Mouse (Mus musculus) hindbrain, embryonic 14.5 days (tissue): Measurements from ENCODE around the gene Slmap. TPM values are rescaled to one million over a fixed set of nuclear protein-coding genes. Genes with fewer than 3 reads are reported as not detected.
"Not testable (repeated sequence)": the region's sequence is repeated elsewhere in the genome, so short reads cannot be mapped to it uniquely, and the experiment has no call there.

ENCODE experiments used
- ATAC-seq: fragments of 200-750 bp; cut with Nextera tagmentation; 2 replicates; pipeline ENCODE4 v1.8.0; 2017; ENCODE audit warnings: moderate number of reproducible peaks, mild to moderate bottlenecking, moderate TSS enrichment, moderate library complexity; ENCODE audit not compliant: low FRiP score
- DNase-seq: peaks from one replicate; pipeline ENCODE4 v3.0.0-alpha.2; 2015; ENCODE audit warnings: low spot score
- H3K27ac ChIP-seq: fragments of 300-500 bp; sonication (generic); 2 replicates; pipeline ENCODE4 v1.5.1; 2014; ENCODE audit warnings: mild to moderate bottlenecking, moderate library complexity
- H3K27me3 ChIP-seq: fragments of 300-500 bp; sonication (generic); 2 replicates; pipeline ENCODE4 v1.6.1; 2014; ENCODE audit warnings: mild to moderate bottlenecking, low read length, mixed read lengths; ENCODE audit not compliant: control insufficient read depth, insufficient read depth
- H3K36me3 ChIP-seq: fragments of 300-500 bp; sonication (generic); replicated peaks from 2 replicates; pipeline ENCODE4 v1.6.1; 2014; ENCODE audit not compliant: control insufficient read depth, insufficient read depth
- H3K4me1 ChIP-seq: fragments of 300-500 bp; sonication (generic); replicated peaks from 2 replicates; pipeline ENCODE4 v1.6.1; 2014; ENCODE audit warnings: antibody characterized with exemption, low read length, mixed read lengths; ENCODE audit not compliant: control insufficient read depth, insufficient read depth
- H3K4me2 ChIP-seq: fragments of 300-500 bp; sonication (generic); replicated peaks from 2 replicates; pipeline ENCODE4 v1.6.1; 2014; ENCODE audit warnings: mild to moderate bottlenecking, moderate library complexity
- H3K4me3 ChIP-seq: fragments of 300-500 bp; sonication (generic); replicated peaks from 2 replicates; pipeline ENCODE4 v1.5.1; 2014; ENCODE audit warnings: mild to moderate bottlenecking, low read length
- H3K9ac ChIP-seq: fragments of 300-500 bp; sonication (generic); 2 replicates; pipeline ENCODE4 v1.6.1; 2014
- H3K9me3 ChIP-seq: fragments of 300-500 bp; sonication (generic); 2 replicates; pipeline ENCODE4 v1.6.1; 2016; ENCODE audit warnings: low read length; ENCODE audit not compliant: control insufficient read depth
- WGBS: fragments of 180-500 bp; shearing (Covaris S2); extraction: QIAGEN DNeasy Blood & Tissue Kit; methylation state at CpG from one replicate; pipeline ENCODE4 v1.1.7; 2014; 5-methylcytosine and 5-hydroxymethylcytosine counted together
- polyA plus RNA-seq: library from polyadenylated mRNA; unstranded; fragments of >200 nt; fragmentation: Nextera tagmentation; extraction: Ambion mirVana; gene quantifications from 2 replicates; pipeline ENCODE4 v1.2.1, GENCODE M21; 2014

Gene Slmap
- polyA plus RNA-seq, 1 experiment from 2014 or later: 19.6 TPM

- Histone ChIP-seq H3K4me2 (no peak overlapping the region), H3K27ac (no peak overlapping the region), H3K9me3 (no peaks in the 10 kb centered on the region), H3K36me3 (no peaks in the 10 kb centered on the region), H3K4me3 (no peak overlapping the region), H3K4me1 (no peaks in the 10 kb centered on the region), H3K27me3 (no peaks in the 10 kb centered on the region), H3K9ac (no peak overlapping the region)
- DNase-seq (no peak), ATAC-seq (no peak)
- 93% methylated on average over 4 of the region's 4 CpGs for WGBS
These were observed 14.9 kb downstream of the Slmap start for GRCm38 (mm10) chr14:26519831-26520230.

GRCm38 (mm10) chr14:26517843-26518242 lies 16.9 kb downstream of the Slmap start:
- ATAC-seq: no peak
- no peaks in the 10 kb centered on the region for H3K27me3 ChIP-seq
- H3K4me1 ChIP-seq: no peaks in the 10 kb centered on the region
- H3K4me3 ChIP-seq: no peak overlapping the region
- no peak for DNase-seq
- H3K36me3 ChIP-seq: no peaks in the 10 kb centered on the region; the same call in 1 of the 2 replicates
- no peak overlapping the region for H3K27ac ChIP-seq
- H3K9me3 ChIP-seq: no peaks in the 10 kb centered on the region
- H3K9ac ChIP-seq: no peak overlapping the region
- 91% methylated on average over 4 of the region's 4 CpGs for WGBS
- H3K4me2 ChIP-seq: no peak overlapping the region

- not testable (repeated sequence) for H3K9me3 ChIP-seq, DNase-seq, H3K4me3 ChIP-seq, H3K4me2 ChIP-seq, ATAC-seq, H3K4me1 ChIP-seq, H3K9ac ChIP-seq, H3K36me3 ChIP-seq, H3K27me3 ChIP-seq, H3K27ac ChIP-seq
- WGBS: 71% methylated on average over 2 of the region's 2 CpGs
These were observed 18.5 kb downstream of the Slmap start for GRCm38 (mm10) chr14:26516232-26516631.

- DNase-seq (no peak), ATAC-seq (no peak)
- Histone ChIP-seq H3K4me1 (no peaks in the 10 kb centered on the region), H3K27ac (no peak overlapping the region), H3K27me3 (no peaks in the 10 kb centered on the region), H3K9ac (no peak overlapping the region), H3K36me3 (no peaks in the 10 kb centered on the region; the same call in 1 of the 2 replicates), H3K4me3 (no peak overlapping the region), H3K9me3 (no peaks in the 10 kb centered on the region), H3K4me2 (no peak overlapping the region)
- WGBS: 85% methylated on average over 9 of the region's 9 CpGs
These were observed 18.9 kb downstream of the Slmap start for GRCm38 (mm10) chr14:26515802-26516201.

- Histone ChIP-seq H3K36me3 (no peaks in the 10 kb centered on the region; the same call in 1 of the 2 replicates), H3K4me2 (no peak overlapping the region), H3K4me3 (no peak overlapping the region), H3K4me1 (no peaks in the 10 kb centered on the region), H3K9me3 (no peaks in the 10 kb centered on the region), H3K9ac (no peak overlapping the region), H3K27me3 (no peaks in the 10 kb centered on the region), H3K27ac (no peak overlapping the region)
- no peak for DNase-seq
- WGBS: 86% methylated on average over 2 of the region's 2 CpGs
- ATAC-seq: no peak
These were observed 24.2 kb downstream of the Slmap start for GRCm38 (mm10) chr14:26510545-26510944.

- DNase-seq: no peak
- ATAC-seq: no peak
- 95% methylated on average over 6 of the region's 6 CpGs for WGBS
- no peaks in the 10 kb centered on the region for H3K27me3 ChIP-seq
- no peak overlapping the region for H3K9ac ChIP-seq
- H3K4me2 ChIP-seq: no peak overlapping the region
- H3K4me3 ChIP-seq: no peak overlapping the region
- H3K36me3 ChIP-seq: no peaks in the 10 kb centered on the region
- no peaks in the 10 kb centered on the region for H3K9me3 ChIP-seq
- no peaks in the 10 kb centered on the region for H3K4me1 ChIP-seq
- H3K27ac ChIP-seq: no peak overlapping the region
These were observed 26.6 kb downstream of the Slmap start for GRCm38 (mm10) chr14:26508150-26508549.

GRCm38 (mm10) chr14:26507361-26507760 lies 27.4 kb downstream of the Slmap start:
- H3K9ac ChIP-seq: no peak overlapping the region
- ATAC-seq: no peak
- H3K9me3 ChIP-seq: no peaks in the 10 kb centered on the region
- no peaks in the 10 kb centered on the region for H3K27me3 ChIP-seq
- WGBS: 80% methylated on average over 4 of the region's 4 CpGs
- no peak overlapping the region for H3K4me2 ChIP-seq
- H3K27ac ChIP-seq: no peak overlapping the region
- no peaks in the 10 kb centered on the region for H3K36me3 ChIP-seq
- H3K4me1 ChIP-seq: no peaks in the 10 kb centered on the region
- no peak overlapping the region for H3K4me3 ChIP-seq
- no peak for DNase-seq

GRCm38 (mm10) chr14:26504541-26504940 lies 30.2 kb downstream of the Slmap start:
- Histone ChIP-seq H3K4me2 (no peak overlapping the region), H3K4me3 (no peak overlapping the region), H3K9me3 (no peaks in the 10 kb centered on the region), H3K27me3 (no peaks in the 10 kb centered on the region), H3K36me3 (no peaks in the 10 kb centered on the region), H3K27ac (no peak overlapping the region), H3K4me1 (no peaks in the 10 kb centered on the region), H3K9ac (no peak overlapping the region)
- 97% methylated on average over 4 of the region's 4 CpGs for WGBS
- DNase-seq: no peak
- ATAC-seq: no peak

GRCm38 (mm10) chr14:26500136-26500933 lies 34.4 kb downstream of the Slmap start:
- H3K4me3 ChIP-seq: no peak overlapping the region
- H3K36me3 ChIP-seq: no peaks in the 10 kb centered on the region
- no peaks in the 10 kb centered on the region for H3K27me3 ChIP-seq
- WGBS: 95% methylated on average over 2 of the region's 2 CpGs
- ATAC-seq: no peak
- no peaks in the 10 kb centered on the region for H3K9me3 ChIP-seq
- H3K9ac ChIP-seq: no peak overlapping the region
- H3K4me2 ChIP-seq: no peak overlapping the region
- no peaks in the 10 kb centered on the region for H3K4me1 ChIP-seq
- H3K27ac ChIP-seq: no peak overlapping the region
- DNase-seq: no peak
